Mouse (Mus musculus) heart, embryonic 14.5 days (tissue): Measurements from ENCODE around the gene Sgsm3. TPM values are rescaled to one million over a fixed set of nuclear protein-coding genes. Genes with fewer than 3 reads are reported as not detected.

ENCODE experiments used
- ATAC-seq: fragments of 200-750 bp; cut with Nextera tagmentation; 2 replicates; pipeline ENCODE4 v1.8.0; 2017; ENCODE audit warnings: low read depth, moderate TSS enrichment; ENCODE audit not compliant: insufficient number of reproducible peaks, insufficient read depth, low FRiP score
- H3K27ac ChIP-seq, 2 experiments: fragments of 200-500 bp in 1 of 2; fragments of 300-500 bp in 1 of 2; sonication (generic) in 1 of 2; replicated peaks in 1 of 2; 2 replicates each; pipeline ENCODE4 v1.5.1; 2012 to 2014; ENCODE audit warnings: low read depth in 2 of 2, low read length in 2 of 2, control low read depth in 1 of 2, mild to moderate bottlenecking in 1 of 2, mixed read lengths in 1 of 2; ENCODE audit not compliant: control insufficient read depth in 1 of 2, insufficient read depth in 1 of 2
- H3K27me3 ChIP-seq: fragments of 300-500 bp; sonication (generic); 2 replicates; pipeline ENCODE4 v1.6.1; 2014; ENCODE audit warnings: mild to moderate bottlenecking, low read length, control low read depth; ENCODE audit not compliant: control insufficient read depth, insufficient read depth
- H3K36me3 ChIP-seq: fragments of 300-500 bp; sonication (generic); 2 replicates; pipeline ENCODE4 v1.6.1; 2014; ENCODE audit warnings: mild to moderate bottlenecking, control low read depth, low read length, mixed read lengths; ENCODE audit not compliant: control insufficient read depth, insufficient read depth
- H3K4me1 ChIP-seq, 2 experiments: fragments of 200-500 bp in 1 of 2; fragments of 300-500 bp in 1 of 2; sonication (generic) in 1 of 2; 2 replicates each; pipeline ENCODE4 v1.6.1; 2012 to 2014; ENCODE audit warnings: low read length in 2 of 2, control low read depth in 1 of 2, mixed read lengths in 1 of 2; ENCODE audit not compliant: control insufficient read depth in 2 of 2, insufficient read depth in 2 of 2
- H3K4me2 ChIP-seq: fragments of 300-500 bp; sonication (generic); 2 replicates; pipeline ENCODE4 v1.6.1; 2014; ENCODE audit warnings: mild to moderate bottlenecking, low read length
- H3K4me3 ChIP-seq, 2 experiments: fragments of 200-500 bp in 1 of 2; fragments of 300-500 bp in 1 of 2; sonication (generic) in 1 of 2; 2 replicates each; pipeline ENCODE4 v1.5.1; 2012 to 2014; ENCODE audit warnings: low read length in 2 of 2, mild to moderate bottlenecking in 2 of 2, control low read depth in 1 of 2, low read depth in 1 of 2, moderate library complexity in 1 of 2; ENCODE audit not compliant: control insufficient read depth in 1 of 2, insufficient read depth in 1 of 2
- H3K9ac ChIP-seq: fragments of 300-500 bp; sonication (generic); 2 replicates; pipeline ENCODE4 v1.6.1; 2014; ENCODE audit warnings: mild to moderate bottlenecking, low read length
- H3K9me3 ChIP-seq: fragments of 300-500 bp; sonication (generic); 2 replicates; pipeline ENCODE4 v1.6.1; 2016; ENCODE audit warnings: low read length, control low read depth; ENCODE audit not compliant: control insufficient read depth
- WGBS: fragments of 180-500 bp; shearing (Covaris S2); extraction: QIAGEN DNeasy Blood & Tissue Kit; methylation state at CpG from one replicate; pipeline ENCODE4 v1.1.7; 2014; 5-methylcytosine and 5-hydroxymethylcytosine counted together
- polyA plus RNA-seq: library from polyadenylated mRNA; unstranded; fragments of >200 nt; fragmentation: Nextera tagmentation; extraction: Ambion mirVana; gene quantifications from 2 replicates; pipeline ENCODE4 v1.2.1, GENCODE M21; 2014

Sgsm3 gene
- polyA plus RNA-seq, 1 experiment from 2014 or later: 13.8 TPM

- Histone ChIP-seq H3K9me3 (no peaks in the 10 kb centered on the region), H3K9ac (peak overlapping the region; percentile 38), H3K27ac (peak overlapping the region in 1 of 2 experiments; percentile 44; a peak in 1 of 4 replicates), H3K4me3 (no peak overlapping the region), H3K36me3 (0 out of 2 replicates have a peak, but pooled peaks cover 6% of the 10 kb centered on the region), H3K4me1 (peaks cover 9 to 16% of the 10 kb centered on the region in 2 experiments), H3K27me3 (no peaks in the 10 kb centered on the region), H3K4me2 (peak overlapping the region; percentile 21; the same call in 1 of the 2 replicates)
- ATAC-seq: peak; percentile 63
- WGBS: 9% methylated on average over 8 of the region's 8 CpGs
These were observed 50.0 kb downstream of the Sgsm3 start for GRCm38 (mm10) chr15:81027378-81028173.

- Histone ChIP-seq H3K4me1 (peaks cover 33 to 41% of the 10 kb centered on the region in 2 experiments), H3K4me2 (no peak overlapping the region), H3K9me3 (no peaks in the 10 kb centered on the region), H3K4me3 (no peak overlapping the region), H3K36me3 (no peaks in the 10 kb centered on the region), H3K9ac (no peak overlapping the region), H3K27ac (no peak overlapping the region), H3K27me3 (no peaks in the 10 kb centered on the region)
- ATAC-seq: no peak
- 82% methylated on average over 10 of the region's 10 CpGs for WGBS
These were observed 53.4 kb downstream of the Sgsm3 start for GRCm38 (mm10) chr15:81030891-81031425.

- Histone ChIP-seq H3K27me3 (no peaks in the 10 kb centered on the region), H3K4me3 (no peak overlapping the region), H3K36me3 (no peaks in the 10 kb centered on the region), H3K27ac (no peak overlapping the region), H3K9ac (no peak overlapping the region), H3K9me3 (no peaks in the 10 kb centered on the region), H3K4me2 (no peak overlapping the region), H3K4me1 (peaks cover 33 to 41% of the 10 kb centered on the region in 2 experiments)
- no peak for ATAC-seq
- WGBS: 83% methylated on average over 4 of the region's 4 CpGs
These were observed 54.0 kb downstream of the Sgsm3 start for GRCm38 (mm10) chr15:81031611-81032010.

GRCm38 (mm10) chr15:81032941-81033629 lies 55.5 kb downstream of the Sgsm3 start:
- H3K36me3 ChIP-seq: no peaks in the 10 kb centered on the region
- H3K27ac ChIP-seq: 0 out of 4 replicates have a peak overlapping the region, but pooled peaks of 1 of the 2 experiments have one; percentile 20
- H3K9me3 ChIP-seq: no peaks in the 10 kb centered on the region
- peaks cover 24 to 28% of the 10 kb centered on the region in 2 experiments for H3K4me1 ChIP-seq
- no peak for ATAC-seq
- H3K9ac ChIP-seq: no peak overlapping the region
- no peak overlapping the region for H3K4me3 ChIP-seq
- no peaks in the 10 kb centered on the region for H3K27me3 ChIP-seq
- H3K4me2 ChIP-seq: no peak overlapping the region
- 44% methylated on average over 9 of the region's 9 CpGs for WGBS

- H3K9me3 ChIP-seq: no peaks in the 10 kb centered on the region
- no peak for ATAC-seq
- H3K9ac ChIP-seq: no peak overlapping the region
- no peak overlapping the region for H3K4me3 ChIP-seq
- H3K4me1 ChIP-seq: peaks cover 24 to 28% of the 10 kb centered on the region in 2 experiments
- H3K27me3 ChIP-seq: no peaks in the 10 kb centered on the region
- H3K36me3 ChIP-seq: no peaks in the 10 kb centered on the region
- no peak overlapping the region for H3K27ac ChIP-seq
- H3K4me2 ChIP-seq: no peak overlapping the region
- 44% methylated on average over 6 of the region's 6 CpGs for WGBS
These were observed 56.6 kb downstream of the Sgsm3 start for GRCm38 (mm10) chr15:81034119-81034518.

- Histone ChIP-seq H3K4me2 (no peak overlapping the region), H3K4me1 (peaks cover 24 to 28% of the 10 kb centered on the region in 2 experiments), H3K27me3 (no peaks in the 10 kb centered on the region), H3K9me3 (no peaks in the 10 kb centered on the region), H3K9ac (no peak overlapping the region), H3K27ac (peak overlapping the region; percentile 20 to 60; a peak in 3 of 4 replicates), H3K4me3 (no peak overlapping the region), H3K36me3 (no peaks in the 10 kb centered on the region)
- peak; percentile 42 for ATAC-seq
- 55% methylated on average over 12 of the region's 12 CpGs for WGBS
These were observed 58.0 kb downstream of the Sgsm3 start for GRCm38 (mm10) chr15:81035417-81036162.

- H3K4me2 ChIP-seq: no peak overlapping the region
- H3K27ac ChIP-seq: no peak overlapping the region
- 86% methylated on average over 5 of the region's 5 CpGs for WGBS
- no peaks in the 10 kb centered on the region for H3K27me3 ChIP-seq
- ATAC-seq: no peak
- H3K4me1 ChIP-seq: peaks cover 27 to 38% of the 10 kb centered on the region in 2 experiments
- H3K9ac ChIP-seq: no peak overlapping the region
- no peaks in the 10 kb centered on the region for H3K9me3 ChIP-seq
- no peaks in the 10 kb centered on the region for H3K36me3 ChIP-seq
- H3K4me3 ChIP-seq: no peak overlapping the region
These were observed 60.9 kb downstream of the Sgsm3 start for GRCm38 (mm10) chr15:81038419-81038818.
